ENCODE assay signal across 27 mouse cellular contexts in genomic region chr15:31334829-31335228, GRCm38 (mm10).
"Had no signal": no experiment of that assay in that cellular context is flagged by ENCODE, and none has a peak within 500 bp of the region (broad histone marks: within the 10 kb centered on the region; RNA-seq: fewer than 3 reads in every experiment).

No protein-coding gene starts in this region.

- H3K27ac ChIP-seq: embryonic facial prominence, embryonic 10.5 days; embryonic facial prominence, embryonic 12.5 days; embryonic facial prominence, embryonic 13.5 days; embryonic facial prominence, embryonic 15.5 days; forebrain, embryonic 12.5 days; forebrain, embryonic 13.5 days; forebrain, embryonic 15.5 days; gastrocnemius, adult 2 months; heart, adult 2 months; heart, embryonic 10.5 days had no signal

- H3K9ac ChIP-seq: embryonic facial prominence, embryonic 12.5 days; embryonic facial prominence, embryonic 13.5 days; embryonic facial prominence, embryonic 15.5 days; forebrain, embryonic 12.5 days; forebrain, embryonic 13.5 days; forebrain, embryonic 15.5 days had no signal

- H3K36me3 ChIP-seq: embryonic facial prominence, embryonic 10.5 days; embryonic facial prominence, embryonic 12.5 days; embryonic facial prominence, embryonic 13.5 days; embryonic facial prominence, embryonic 15.5 days; forebrain, embryonic 10.5 days; forebrain, embryonic 12.5 days; forebrain, embryonic 15.5 days; heart, embryonic 10.5 days had no signal

- H3K4me3 ChIP-seq: embryonic facial prominence, embryonic 10.5 days; embryonic facial prominence, embryonic 12.5 days; embryonic facial prominence, embryonic 13.5 days; embryonic facial prominence, embryonic 15.5 days; erythroblast, embryonic 14.5 days; forebrain, embryonic 10.5 days; forebrain, embryonic 12.5 days; forebrain, embryonic 13.5 days; forebrain, embryonic 15.5 days; gastrocnemius, adult 2 months; heart, adult 2 months; heart, embryonic 10.5 days had no signal

- H3K27me3 ChIP-seq: embryonic facial prominence, embryonic 12.5 days; embryonic facial prominence, embryonic 13.5 days; embryonic facial prominence, embryonic 15.5 days; forebrain, embryonic 12.5 days; forebrain, embryonic 13.5 days; forebrain, embryonic 15.5 days had no signal

- H3K9me3 ChIP-seq: embryonic facial prominence, embryonic 10.5 days; embryonic facial prominence, embryonic 12.5 days; embryonic facial prominence, embryonic 13.5 days; embryonic facial prominence, embryonic 15.5 days; forebrain, embryonic 10.5 days; forebrain, embryonic 12.5 days; forebrain, embryonic 13.5 days; forebrain, embryonic 15.5 days; heart, embryonic 10.5 days had no signal

- H3K4me2 ChIP-seq: embryonic facial prominence, embryonic 12.5 days; embryonic facial prominence, embryonic 13.5 days; embryonic facial prominence, embryonic 15.5 days; forebrain, embryonic 12.5 days; forebrain, embryonic 13.5 days; forebrain, embryonic 15.5 days had no signal

- H3K4me1 ChIP-seq: embryonic facial prominence, embryonic 10.5 days; embryonic facial prominence, embryonic 12.5 days; embryonic facial prominence, embryonic 13.5 days; embryonic facial prominence, embryonic 15.5 days; heart, embryonic 10.5 days had no signal

- ATAC-seq: forebrain, embryonic 13.5 days; forebrain, embryonic 14.5 days; forebrain, embryonic 15.5 days; forebrain, embryonic 16.5 days had no signal

- DNase-seq: cerebellum, adult 8-10 months; cerebellum, adult 9-10 months; cerebellum, adult 9-11 months; cerebellum, postnatal 10 days; cerebellum, postnatal 14 days; cerebellum, postnatal 25 days; cerebellum, postnatal 36 days; embryo, embryonic 11 days; gastrocnemius, adult 2 months; gastrocnemius, postnatal 10 days; gastrocnemius, postnatal 25 days; gastrocnemius, postnatal 36 days; heart, adult 11 months; heart, adult 18-20 months; heart, adult 2 months had no signal
